Mouse (Mus musculus): ENCODE measurements around the gene Chit1. TPM values are rescaled to one million over a fixed set of nuclear protein-coding genes. Genes with fewer than 3 reads are reported as not detected.

Chit1 gene
- total RNA-seq (2023), result not detected

DNA sequence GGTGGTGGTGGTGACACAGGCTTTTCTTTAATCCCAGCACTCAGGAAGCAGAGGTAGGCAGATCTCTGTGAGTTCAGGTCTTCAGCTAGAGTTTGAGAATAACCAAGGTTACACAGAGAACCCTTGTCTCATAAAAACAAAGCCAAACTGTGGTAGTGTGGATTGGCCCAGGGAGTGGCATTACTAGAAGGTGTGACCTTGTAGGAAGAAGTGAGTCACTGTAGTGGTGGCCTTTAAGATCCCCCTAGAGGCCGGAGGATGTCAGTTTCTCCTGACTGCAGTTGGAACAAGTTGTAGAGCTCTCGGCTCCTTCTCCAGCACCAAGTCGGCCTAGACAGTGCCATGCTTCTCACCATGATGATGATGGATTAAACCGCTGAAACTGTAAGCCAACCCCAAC is at the start of gene Chit1:
Gene Chit1 (plus strand): TSS at position 264 of the 400 bp plus-strand sequence.

DNA sequence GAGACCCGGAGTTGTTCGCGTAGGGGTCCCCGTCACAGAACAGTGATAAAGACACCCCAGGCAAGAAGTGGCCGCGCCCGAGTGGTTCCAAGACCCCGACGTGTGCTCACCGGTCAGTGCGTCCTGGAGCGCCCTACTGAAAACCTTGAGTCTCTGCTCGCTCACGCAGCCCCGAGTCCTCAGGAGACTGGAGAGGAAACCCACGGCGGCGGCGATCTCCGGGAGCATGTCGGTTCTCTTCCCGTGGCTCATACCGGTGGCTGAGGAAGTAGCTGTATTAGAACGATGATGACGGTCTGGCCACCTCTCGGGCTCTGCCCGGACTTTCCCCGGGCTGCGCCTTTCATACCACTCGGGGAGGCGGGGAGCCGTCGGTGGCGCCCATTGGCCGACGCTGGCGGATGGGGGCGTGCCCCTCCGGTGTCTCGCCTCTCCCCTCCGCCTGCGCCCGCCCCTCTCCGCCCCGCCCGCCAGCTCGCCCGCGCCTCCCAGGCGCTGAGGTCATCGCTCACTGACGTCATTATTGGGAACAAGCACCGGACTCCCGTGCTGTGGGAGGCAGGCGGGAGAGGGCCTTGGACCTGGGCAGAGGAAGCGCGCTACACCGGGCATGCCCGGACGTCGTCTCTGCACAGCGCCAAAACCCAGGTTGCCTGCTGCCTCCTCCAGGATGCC is 32.1 kb upstream of the Chit1 start, which contains the start of gene Btg2:
Gene Btg2 (minus strand): TSS at position 319 of the 675 bp plus-strand sequence.

DNA sequence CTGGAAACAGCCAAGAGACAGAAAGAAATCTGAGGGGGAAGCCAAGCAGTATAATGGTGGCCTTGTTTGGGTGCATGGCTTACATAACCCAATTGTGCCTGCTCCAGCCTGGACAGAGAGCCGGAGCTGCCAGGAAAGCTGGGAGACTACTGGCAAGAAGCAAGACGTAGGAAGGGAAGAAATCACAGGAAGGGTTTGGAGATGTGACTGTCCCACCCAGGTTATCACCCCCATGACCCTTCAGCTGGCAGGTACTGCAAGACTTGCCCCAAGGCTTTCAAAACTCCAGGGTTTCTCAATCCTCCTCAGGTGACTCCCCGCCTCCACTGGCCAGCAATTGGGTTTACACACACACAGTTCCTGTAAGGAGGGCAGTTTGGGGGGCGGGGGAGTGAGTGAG is 71.0 kb downstream of the Chit1 start, which contains the start of gene Chil1:
Gene Chil1 (plus strand): TSS at position 152 of the 400 bp plus-strand sequence.

DNA sequence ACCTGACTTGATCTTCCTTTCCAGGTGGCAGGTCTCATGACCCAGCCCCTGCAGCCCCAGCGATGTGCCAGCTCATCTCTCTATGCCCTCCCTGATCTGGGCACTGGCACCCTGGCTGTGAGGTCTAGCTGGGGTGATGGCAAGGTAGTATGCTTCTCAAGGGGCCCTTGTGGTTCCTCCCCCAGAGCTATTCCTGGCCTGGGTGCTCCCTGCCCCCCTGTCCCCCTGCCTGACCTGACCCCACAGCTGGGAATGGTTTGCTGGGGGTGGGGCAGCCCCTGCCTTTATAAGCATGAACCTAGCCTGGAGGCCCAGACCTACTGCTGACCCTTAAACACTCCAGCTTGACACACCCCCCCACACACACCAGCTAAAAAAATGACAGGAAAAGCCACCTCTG is 82.1 kb downstream of the Chit1 start, which contains the start of gene Mybph:
Gene Mybph (plus strand): TSS at position 323 of the 400 bp plus-strand sequence.

Other genes with a start within 250 kb of the Chit1 start
- not detected for gene Optc, start 203.2 kb upstream of the Chit1 start, total RNA-seq (2023)
- gene Prelp, start 189.8 kb upstream of the Chit1 start, total RNA-seq (2023), result not detected
- gene Fmod, start 74.0 kb upstream of the Chit1 start, total RNA-seq (2023), result not detected
- 100 to 1,000 TPM; 175 to 187 TPM for gene Btg2, start 32.1 kb upstream of the Chit1 start, total RNA-seq (2023)
- gene Chil1, start 70.9 kb downstream of the Chit1 start, total RNA-seq (2023), result not detected
- gene Mybph, start 82.2 kb downstream of the Chit1 start, total RNA-seq (2023), result not detected
- gene Adora1, start 124.2 kb downstream of the Chit1 start, total RNA-seq (2023), result not detected
- gene Myog, start 178.7 kb downstream of the Chit1 start, total RNA-seq (2023), result not detected
- 1 to 10 TPM in 1 of 2 experiments, under 1 TPM in 1; 0.95 to 1.1 TPM for gene Ppfia4, start 221.7 kb downstream of the Chit1 start, total RNA-seq (2023)

Data from T-cell, adult 66 days (primary cell).